13 mouse cellular contexts compared by ENCODE assay signal in the genomic region with DNA sequence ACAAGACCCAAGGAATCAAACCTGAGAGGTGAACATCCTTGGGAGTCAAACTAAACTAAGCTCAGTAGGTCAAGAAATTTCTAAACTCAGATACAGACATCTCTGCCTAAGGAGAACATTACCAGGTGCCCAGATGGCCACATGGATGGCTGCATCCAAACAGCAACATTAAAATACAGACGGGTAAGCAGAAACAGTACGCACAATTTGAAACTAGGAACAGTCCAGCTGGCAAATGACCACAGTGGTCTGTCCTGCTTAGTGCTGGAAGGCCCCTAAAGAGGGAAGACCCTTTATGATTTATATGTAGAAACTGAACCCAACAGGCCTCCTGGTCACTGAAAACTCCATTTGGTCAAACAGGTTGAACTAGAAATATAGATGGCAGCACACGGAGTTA.
"Had no signal": no experiment of that assay in that cellular context is flagged by ENCODE, and none has a peak within 500 bp of the region (broad histone marks: within the 10 kb centered on the region; RNA-seq: fewer than 3 reads in every experiment).

No protein-coding gene starts in this region.

- DNase-seq: gastrocnemius, adult 2 months; gastrocnemius, postnatal 10 days; gastrocnemius, postnatal 25 days; heart, adult 18-20 months; heart, postnatal 10 days; heart, postnatal 4 days; kidney, adult 18-20 months; kidney, adult 8-10 months; kidney, postnatal 10 days; kidney, postnatal 25 days; kidney, postnatal 4 days; liver; liver, embryonic 13.5 days had no signal
